Mouse (Mus musculus) midbrain, embryonic 11.5 days (tissue): ENCODE data around the gene Gas2l1. TPM values are rescaled to one million over a fixed set of nuclear protein-coding genes. Genes with fewer than 3 reads are reported as not detected.

Experiments used
- ATAC-seq: fragments of 200-750 bp; cut with Nextera tagmentation; 2 replicates; pipeline ENCODE4 v1.8.0; 2017; ENCODE audit warnings: moderate TSS enrichment, moderate library complexity; ENCODE audit not compliant: low FRiP score
- DNase-seq: peaks from one replicate; pipeline ENCODE4 v3.0.0; 2015; ENCODE audit warnings: low spot score; ENCODE audit errors: missing footprints
- H3K27ac ChIP-seq: fragments of 300-500 bp; sonication (generic); 2 replicates; pipeline ENCODE4 v1.5.1; 2014; ENCODE audit warnings: low read depth, low read length
- H3K27me3 ChIP-seq: fragments of 300-500 bp; sonication (generic); 2 replicates; pipeline ENCODE4 v1.6.1; 2014; ENCODE audit warnings: mild to moderate bottlenecking, low read length, moderate library complexity, mixed read lengths; ENCODE audit not compliant: control insufficient read depth, insufficient read depth
- H3K36me3 ChIP-seq: fragments of 300-500 bp; sonication (generic); 2 replicates; pipeline ENCODE4 v1.6.1; 2014; ENCODE audit warnings: mild to moderate bottlenecking, low read length, moderate library complexity, mixed read lengths; ENCODE audit not compliant: control insufficient read depth, insufficient read depth
- H3K4me1 ChIP-seq: fragments of 300-500 bp; sonication (generic); 2 replicates; pipeline ENCODE4 v1.6.1; 2014; ENCODE audit warnings: low read length; ENCODE audit not compliant: control insufficient read depth, insufficient read depth
- H3K4me2 ChIP-seq: fragments of 300-500 bp; sonication (generic); 2 replicates; pipeline ENCODE4 v1.6.1; 2014; ENCODE audit warnings: mild to moderate bottlenecking, moderate library complexity
- H3K4me3 ChIP-seq: fragments of 300-500 bp; sonication (generic); 2 replicates; pipeline ENCODE4 v1.5.1; 2014; ENCODE audit warnings: low read depth, low read length
- H3K9ac ChIP-seq: fragments of 300-500 bp; sonication (generic); 2 replicates; pipeline ENCODE4 v1.6.1; 2014; ENCODE audit warnings: low read length
- H3K9me3 ChIP-seq: fragments of 300-500 bp; sonication (generic); 2 replicates; pipeline ENCODE4 v1.6.1; 2016; ENCODE audit warnings: low read length; ENCODE audit not compliant: control insufficient read depth
- WGBS: fragments of 180-500 bp; shearing (Covaris S2); extraction: QIAGEN DNeasy Blood & Tissue Kit; methylation state at CpG from one replicate; pipeline ENCODE4 v1.1.7; 2014; 5-methylcytosine and 5-hydroxymethylcytosine counted together
- polyA plus RNA-seq: library from polyadenylated mRNA; unstranded; fragments of >200 nt; fragmentation: Nextera tagmentation; extraction: Ambion mirVana; gene quantifications from 2 replicates; pipeline ENCODE4 v1.2.1, GENCODE M21; 2014

Gene Gas2l1
- polyA plus RNA-seq, 1 experiment from 2014 or later = 23.1 TPM

- ATAC-seq (no peak), DNase-seq (peak; percentile 93)
- peak overlapping the region; percentile 35; the same call in 1 of the 2 replicates for H3K9ac ChIP-seq
- WGBS = 42% methylated on average over 28 of the region's 28 CpGs
- H3K4me1 ChIP-seq = peaks cover 52% of the 10 kb centered on the region
- peak overlapping the region; percentile 22; the same call in 1 of the 2 replicates for H3K4me3 ChIP-seq
- H3K9me3 ChIP-seq = no peaks in the 10 kb centered on the region; the same call in 1 of the 2 replicates
- peaks cover 83% of the 10 kb centered on the region for H3K27me3 ChIP-seq
- peak overlapping the region; percentile 55 for H3K4me2 ChIP-seq
- H3K36me3 ChIP-seq = no peaks in the 10 kb centered on the region
- H3K27ac ChIP-seq = no peak overlapping the region
These were observed 4.2 kb downstream of the Gas2l1 start for GRCm38 (mm10) chr11:5060756-5061412.

GRCm38 (mm10) chr11:5059704-5060156 is 5.4 kb downstream of the Gas2l1 start:
- Histone ChIP-seq H3K4me1 (peaks cover 56% of the 10 kb centered on the region), H3K36me3 (no peaks in the 10 kb centered on the region), H3K9ac (no peak overlapping the region), H3K27me3 (peaks cover 86% of the 10 kb centered on the region), H3K4me2 (no peak overlapping the region), H3K9me3 (no peaks in the 10 kb centered on the region; the same call in 1 of the 2 replicates), H3K27ac (no peak overlapping the region), H3K4me3 (0 out of 2 replicates have a peak overlapping the region, but pooled peaks have one; percentile 5)
- ATAC-seq (no peak), DNase-seq (peak; percentile 97)
- WGBS = 13% methylated on average over 27 of the region's 27 CpGs

GRCm38 (mm10) chr11:5059230-5059629 is 5.9 kb downstream of the Gas2l1 start:
- Histone ChIP-seq H3K4me1 (peaks cover 51% of the 10 kb centered on the region), H3K36me3 (no peaks in the 10 kb centered on the region), H3K4me3 (no peak overlapping the region), H3K27me3 (peaks cover 82% of the 10 kb centered on the region), H3K27ac (no peak overlapping the region), H3K9me3 (no peaks in the 10 kb centered on the region; the same call in 1 of the 2 replicates), H3K4me2 (no peak overlapping the region), H3K9ac (no peak overlapping the region)
- ATAC-seq = no peak
- 31% methylated on average over 14 of the region's 14 CpGs for WGBS
- no peak for DNase-seq

GRCm38 (mm10) chr11:5058783-5059182 is 6.3 kb downstream of the Gas2l1 start:
- ATAC-seq (no peak), DNase-seq (peak; percentile 85)
- Histone ChIP-seq H3K9me3 (no peaks in the 10 kb centered on the region; the same call in 1 of the 2 replicates), H3K36me3 (no peaks in the 10 kb centered on the region), H3K27me3 (peaks cover 77% of the 10 kb centered on the region), H3K4me3 (no peak overlapping the region), H3K9ac (no peak overlapping the region), H3K4me1 (peaks cover 47% of the 10 kb centered on the region), H3K4me2 (no peak overlapping the region), H3K27ac (no peak overlapping the region)
- WGBS = 34% methylated on average over 9 of the region's 9 CpGs

GRCm38 (mm10) chr11:5057856-5058641 is 7.1 kb downstream of the Gas2l1 start, which contains the start of gene Rasl10a:
TSS of gene Rasl10a (plus strand) at chr11:5058128.
- Histone ChIP-seq H3K9me3 (no peaks in the 10 kb centered on the region; the same call in 1 of the 2 replicates), H3K4me3 (peak within 1 kb of the TSS; percentile 36), H3K27me3 (peaks cover 70% of the 10 kb centered on the region), H3K9ac (peak within 1 kb of the TSS; percentile 46), H3K4me1 (peaks cover 47% of the 10 kb centered on the region), H3K4me2 (peak within 1 kb of the TSS; percentile 70), H3K36me3 (no peaks in the 10 kb centered on the region), H3K27ac (no peak within 1 kb of the TSS)
- WGBS = 2% methylated on average over 77 of the region's 77 CpGs
- DNase-seq = peak; percentile 93
- ATAC-seq = no peak

DNA sequence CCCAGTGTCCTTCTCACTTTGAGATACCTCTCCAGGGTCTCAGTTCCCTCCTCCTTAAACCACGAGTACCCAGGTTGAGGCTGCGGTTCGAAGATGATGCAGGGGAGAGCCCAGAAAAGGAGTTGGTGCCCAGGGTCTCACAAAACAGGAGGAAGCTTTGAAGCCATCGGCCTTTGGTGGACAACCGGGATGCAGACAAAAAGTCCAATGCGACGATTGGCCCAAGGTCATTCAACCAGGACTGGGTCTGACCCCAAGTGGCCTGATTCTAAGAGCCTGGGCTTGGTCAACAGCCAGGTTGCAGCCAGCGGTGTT is 7.6 kb downstream of the Gas2l1 start:
- Histone ChIP-seq H3K36me3 (no peaks in the 10 kb centered on the region), H3K9me3 (no peaks in the 10 kb centered on the region; the same call in 1 of the 2 replicates), H3K4me1 (peaks cover 42% of the 10 kb centered on the region), H3K4me2 (peak overlapping the region; percentile 70), H3K27me3 (peaks cover 64% of the 10 kb centered on the region), H3K4me3 (peak overlapping the region; percentile 36), H3K9ac (0 out of 2 replicates have a peak overlapping the region, but pooled peaks have one; percentile 46), H3K27ac (no peak overlapping the region)
- 11% methylated on average over 8 of the region's 8 CpGs for WGBS
- no peak for ATAC-seq
- peak; percentile 92 for DNase-seq

DNA sequence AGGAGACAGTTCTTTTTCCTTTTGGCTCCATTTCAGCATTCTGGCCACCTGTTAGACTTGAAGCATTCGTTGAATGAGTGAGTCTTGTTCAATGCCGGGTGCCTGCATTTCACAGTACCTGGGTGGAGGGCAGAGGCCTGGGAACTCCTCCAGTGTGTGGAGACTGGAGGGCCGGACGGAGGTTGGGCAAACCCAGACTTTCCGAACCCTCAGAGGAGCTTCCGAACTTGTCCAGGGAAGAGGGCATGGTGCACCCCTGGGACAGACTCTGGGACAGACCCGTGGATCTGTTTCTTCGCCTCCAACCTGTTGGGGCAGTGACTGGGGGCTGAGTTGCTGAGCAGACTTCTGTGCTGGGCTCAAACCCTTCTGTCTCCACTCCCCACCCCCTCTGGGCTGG is 8.1 kb downstream of the Gas2l1 start:
- no peak overlapping the region for H3K4me3 ChIP-seq
- DNase-seq (peak; percentile 88), ATAC-seq (no peak)
- H3K4me2 ChIP-seq = no peak overlapping the region
- H3K36me3 ChIP-seq = no peaks in the 10 kb centered on the region
- H3K9me3 ChIP-seq = no peaks in the 10 kb centered on the region; the same call in 1 of the 2 replicates
- peaks cover 38% of the 10 kb centered on the region for H3K4me1 ChIP-seq
- H3K9ac ChIP-seq = no peak overlapping the region
- no peak overlapping the region for H3K27ac ChIP-seq
- WGBS = 44% methylated on average over 8 of the region's 8 CpGs
- peaks cover 60% of the 10 kb centered on the region for H3K27me3 ChIP-seq

DNA sequence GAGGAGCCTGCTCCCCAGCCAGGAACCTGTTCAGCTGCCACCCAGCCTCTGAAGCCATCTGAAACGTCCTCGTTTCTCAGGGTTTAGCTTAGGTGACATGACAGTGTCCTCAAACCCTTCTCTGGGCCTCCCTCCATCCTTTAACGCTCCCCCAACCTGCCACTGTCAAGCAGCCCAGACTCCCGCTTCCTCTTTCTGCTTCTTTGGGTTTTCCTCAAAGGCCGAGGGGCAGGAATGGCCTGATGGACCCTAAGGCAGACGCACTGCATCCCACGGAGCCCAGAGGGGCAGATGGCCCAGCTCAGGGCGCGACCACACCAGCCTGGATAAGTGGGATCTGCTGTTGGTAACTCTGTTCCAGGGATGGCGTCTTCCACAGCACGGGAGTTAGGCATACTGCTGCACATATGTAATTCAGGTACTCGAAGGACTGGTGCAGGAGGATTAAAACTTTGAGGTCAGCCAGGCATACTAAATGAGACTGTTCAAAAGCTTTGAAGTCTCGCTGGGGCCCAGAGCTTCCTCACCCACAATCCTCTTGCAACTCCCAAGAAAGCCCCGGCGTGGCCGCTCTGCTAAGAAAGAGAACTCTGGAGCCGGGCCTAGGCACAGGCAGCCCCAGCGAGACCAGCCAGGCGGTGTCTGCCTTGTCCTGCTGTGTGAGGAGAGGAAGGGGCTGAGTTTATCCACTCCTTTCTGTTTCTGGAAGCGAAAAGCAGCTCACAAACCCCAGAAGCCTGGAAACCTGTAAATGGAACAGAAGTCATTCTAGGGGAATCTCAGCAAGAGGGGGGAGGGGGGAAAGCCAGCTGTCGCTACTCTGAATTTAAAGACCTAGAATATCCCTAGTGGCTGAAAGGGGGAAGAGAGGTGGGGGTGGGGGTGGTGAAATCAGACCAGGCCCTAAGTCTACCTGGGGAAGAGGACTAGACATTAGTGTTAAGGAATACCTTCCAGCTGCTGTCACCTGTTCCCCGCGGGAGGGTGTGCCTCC is 8.9 kb downstream of the Gas2l1 start:
- Histone ChIP-seq H3K27ac (no peak overlapping the region), H3K4me3 (no peak overlapping the region), H3K4me2 (no peak overlapping the region), H3K9ac (peak overlapping the region; percentile 21; the same call in 1 of the 2 replicates), H3K36me3 (no peaks in the 10 kb centered on the region), H3K4me1 (peaks cover 29% of the 10 kb centered on the region), H3K27me3 (peaks cover 53% of the 10 kb centered on the region), H3K9me3 (no peaks in the 10 kb centered on the region; the same call in 1 of the 2 replicates)
- WGBS = 16% methylated on average over 23 of the region's 23 CpGs
- ATAC-seq = no peak
- peak; percentile 94 for DNase-seq
